Mouse (Mus musculus) myocyte (in vitro differentiated cells): ENCODE data around the gene Zfp422. TPM values are rescaled to one million over a fixed set of nuclear protein-coding genes. Genes with fewer than 3 reads are reported as not detected.

ENCODE experiments used
- H3K27me3 ChIP-seq: one replicate; pipeline ENCODE4 v1.6.1; 2011; ENCODE audit not compliant: control insufficient read depth, insufficient read depth, insufficient read length
- H3K36me3 ChIP-seq: one replicate; pipeline ENCODE4 v1.6.1; 2011; ENCODE audit not compliant: control insufficient read depth, insufficient read depth
- H3K4me2 ChIP-seq: one replicate; pipeline ENCODE4 v1.6.1; 2011; ENCODE audit warnings: low read depth, control low read depth
- H3K4me3 ChIP-seq: one replicate; pipeline ENCODE4 v1.5.1; 2011; ENCODE audit warnings: mild to moderate bottlenecking, control low read depth, moderate library complexity
- H3K79me2 ChIP-seq: one replicate; pipeline ENCODE4 v1.6.1; 2011; ENCODE audit not compliant: control insufficient read depth, insufficient read depth
- H3ac ChIP-seq: one replicate; pipeline ENCODE4 v1.6.1; 2011; ENCODE audit not compliant: control insufficient read depth, insufficient read length
- CEBPB ChIP-seq: IDR thresholded peaks from 2 replicates; pipeline ENCODE4 v1.6.1; 2011; ENCODE audit warnings: mild to moderate bottlenecking, moderate library complexity; ENCODE audit not compliant: poor library complexity, insufficient read depth, severe bottlenecking
- E2F4 ChIP-seq: IDR thresholded peaks from one replicate; pipeline ENCODE4 v1.6.1; 2011; ENCODE audit warnings: mild to moderate bottlenecking, control low read depth, moderate library complexity; ENCODE audit not compliant: insufficient read depth
- MAX ChIP-seq: IDR thresholded peaks from one replicate; pipeline ENCODE4 v1.6.1; 2011; ENCODE audit warnings: low read depth, mild to moderate bottlenecking, control low read depth
- MYOD1 ChIP-seq, 3 experiments: IDR thresholded peaks; one replicate each; pipeline ENCODE4 v1.6.1; 2011; ENCODE audit warnings: control low read depth in 2 of 3, low read depth in 2 of 3, mild to moderate bottlenecking in 2 of 3, moderate library complexity in 1 of 3; ENCODE audit not compliant: insufficient read length in 2 of 3, control insufficient read depth in 1 of 3
- MYOG ChIP-seq, 3 experiments: IDR thresholded peaks; one replicate each; pipeline ENCODE4 v1.6.1; 2011; ENCODE audit warnings: control low read depth in 2 of 3, low read depth in 2 of 3, mild to moderate bottlenecking in 2 of 3; ENCODE audit not compliant: insufficient read length in 2 of 3, control insufficient read depth in 1 of 3, insufficient read depth in 1 of 3
- POLR2A ChIP-seq: IDR thresholded peaks from one replicate; pipeline ENCODE4 v1.6.1; 2011; ENCODE audit warnings: low read depth, mild to moderate bottlenecking, control low read depth, moderate library complexity; ENCODE audit not compliant: insufficient read length
- POLR2AphosphoS2 ChIP-seq: IDR thresholded peaks from one replicate; pipeline ENCODE4 v1.6.1; 2011; ENCODE audit warnings: low read depth, control low read depth; ENCODE audit not compliant: insufficient read length
- REST ChIP-seq: IDR thresholded peaks from one replicate; pipeline ENCODE4 v1.6.1; 2011; ENCODE audit warnings: mild to moderate bottlenecking, control low read depth, moderate library complexity; ENCODE audit not compliant: insufficient read depth, insufficient read length
- SRF ChIP-seq: IDR thresholded peaks from one replicate; pipeline ENCODE4 v1.6.1; 2011; ENCODE audit warnings: low read depth; ENCODE audit not compliant: control insufficient read depth, insufficient read length
- TCF12 ChIP-seq: IDR thresholded peaks from one replicate; pipeline ENCODE4 v1.6.1; 2011; ENCODE audit warnings: mild to moderate bottlenecking, control low read depth; ENCODE audit not compliant: poor library complexity, insufficient read depth, severe bottlenecking
- TCF3 ChIP-seq: IDR thresholded peaks from one replicate; pipeline ENCODE4 v1.6.1; 2011; ENCODE audit warnings: low read depth, control low read depth; ENCODE audit not compliant: insufficient read length
- USF1 ChIP-seq: IDR thresholded peaks from one replicate; pipeline ENCODE4 v1.6.1; 2011; ENCODE audit warnings: low read depth, mild to moderate bottlenecking, control low read depth, moderate library complexity
- polyA plus RNA-seq: library from polyadenylated mRNA; unstranded; fragments of >200 nt; fragmentation: generic; extraction: Trizol; gene quantifications from one replicate; pipeline ENCODE4 v1.2.1, GENCODE M21; 2012; ENCODE audit warnings: missing spikeins

The Zfp422 gene
- polyA plus RNA-seq, 1 experiment = 5.2 TPM

DNA sequence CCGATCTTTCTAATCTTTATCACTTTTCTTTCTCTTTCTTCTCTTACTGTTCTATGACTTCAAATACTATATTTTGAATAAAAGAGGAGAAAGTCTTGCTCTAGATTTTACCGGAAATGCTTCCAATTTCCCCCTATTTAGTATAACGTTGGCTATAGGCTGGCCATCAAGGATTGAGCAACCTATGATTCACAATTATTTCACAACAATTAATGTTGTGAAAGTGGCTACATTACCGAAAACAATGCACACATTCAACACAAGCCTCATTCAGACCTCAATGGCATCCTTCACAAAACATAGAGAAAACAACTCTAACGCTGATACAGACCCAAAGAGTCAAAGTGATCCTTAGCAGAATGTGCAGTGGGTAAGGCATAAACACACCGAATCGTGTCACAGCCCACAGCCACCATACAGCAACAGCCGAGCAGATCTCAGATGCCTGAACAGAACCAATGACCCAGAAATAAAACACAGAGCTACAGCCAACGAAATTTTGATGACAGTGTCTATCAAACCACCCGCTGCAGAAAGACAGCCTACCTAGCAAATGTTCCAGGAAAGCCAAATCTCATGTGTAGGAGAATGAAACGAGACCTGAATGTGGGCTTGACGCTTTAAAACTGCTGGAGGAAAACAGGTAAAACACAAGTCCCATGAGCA is 37.4 kb upstream of the Zfp422 start:
- TF ChIP-seq CEBPB (0 out of 2 replicates have a peak, but pooled peaks have one; percentile 16), E2F4 (no peak), USF1 (no peak), POLR2A (no peak), MYOD1 (IDR thresholded peaks at IDR 0.05; ENCODE audit: control insufficient read depth in 1 of 3, insufficient read length in 2 of 3, low read depth in 2 of 3) (no peak), MYOG (IDR thresholded peaks at IDR 0.05; ENCODE audit: control insufficient read depth in 1 of 3, insufficient read depth in 1 of 3, insufficient read length in 2 of 3, low read depth in 2 of 3) (no peak), REST (no peak), MAX (no peak)
- H3K4me2 ChIP-seq = no peak overlapping the region
- no peak overlapping the region for H3ac ChIP-seq
- H3K36me3 ChIP-seq = no peaks in the 10 kb centered on the region
- no peaks in the 10 kb centered on the region for H3K27me3 ChIP-seq
- H3K79me2 ChIP-seq = no peaks in the 10 kb centered on the region
- no peak overlapping the region for H3K4me3 ChIP-seq

- no peaks in the 10 kb centered on the region for H3K27me3 ChIP-seq
- TF ChIP-seq E2F4 = no peak
These were observed 36.0 kb upstream of the Zfp422 start for GRCm38 (mm10) chr6:116664830-116665229.

GRCm38 (mm10) chr6:116664031-116664430 is 35.2 kb upstream of the Zfp422 start:
- Histone ChIP-seq H3K4me3 (no peak overlapping the region), H3K27me3 (no peaks in the 10 kb centered on the region), H3K36me3 (no peaks in the 10 kb centered on the region), H3ac (no peak overlapping the region), H3K79me2 (no peaks in the 10 kb centered on the region), H3K4me2 (no peak overlapping the region)
- no peak for TF ChIP-seq CEBPB
- TF ChIP-seq MAX = no peak
- TF ChIP-seq POLR2AphosphoS2 = no peak
- TF ChIP-seq USF1 = no peak
- TF ChIP-seq POLR2A = no peak
- TF ChIP-seq MYOG (IDR thresholded peaks at IDR 0.05; ENCODE audit: control insufficient read depth in 1 of 3, insufficient read depth in 1 of 3, insufficient read length in 2 of 3, low read depth in 2 of 3) = no peak
- no peak for TF ChIP-seq TCF3
- no peak for TF ChIP-seq SRF
- no peak for TF ChIP-seq E2F4
- no peak for TF ChIP-seq TCF12
- no peak for TF ChIP-seq MYOD1 (IDR thresholded peaks at IDR 0.05; ENCODE audit: control insufficient read depth in 1 of 3, insufficient read length in 2 of 3, low read depth in 2 of 3)
- TF ChIP-seq REST = no peak

More at GRCm38 (mm10) chr6:116664830-116665229, 36.0 kb upstream of the Zfp422 start:
- no peak overlapping the region for H3K4me3 ChIP-seq
- H3K4me2 ChIP-seq = no peak overlapping the region
- H3ac ChIP-seq = no peak overlapping the region
- H3K36me3 ChIP-seq = no peaks in the 10 kb centered on the region
- H3K79me2 ChIP-seq = no peaks in the 10 kb centered on the region

GRCm38 (mm10) chr6:116663364-116663763 is 34.6 kb upstream of the Zfp422 start:
- Histone ChIP-seq H3ac (no peak overlapping the region), H3K27me3 (no peaks in the 10 kb centered on the region), H3K4me3 (no peak overlapping the region), H3K4me2 (no peak overlapping the region), H3K36me3 (no peaks in the 10 kb centered on the region), H3K79me2 (no peaks in the 10 kb centered on the region)
- no peak for TF ChIP-seq SRF
- peak in 2 of 3 experiments; percentile 33 to 57 for TF ChIP-seq MYOD1 (IDR thresholded peaks at IDR 0.05; ENCODE audit: control insufficient read depth in 1 of 3, insufficient read length in 2 of 3, low read depth in 2 of 3)

- H3K79me2 ChIP-seq = no peaks in the 10 kb centered on the region
- TF ChIP-seq MAX (no peak), TCF3 (no peak), CEBPB (no peak), POLR2AphosphoS2 (no peak), MYOD1 (IDR thresholded peaks at IDR 0.05; ENCODE audit: control insufficient read depth in 1 of 3, insufficient read length in 2 of 3, low read depth in 2 of 3) (no peak), MYOG (IDR thresholded peaks at IDR 0.05; ENCODE audit: control insufficient read depth in 1 of 3, insufficient read depth in 1 of 3, insufficient read length in 2 of 3, low read depth in 2 of 3) (no peak), TCF12 (no peak), E2F4 (no peak), POLR2A (no peak), REST (no peak), USF1 (no peak), SRF (no peak)
- no peaks in the 10 kb centered on the region for H3K36me3 ChIP-seq
- H3ac ChIP-seq = no peak overlapping the region
- H3K27me3 ChIP-seq = no peaks in the 10 kb centered on the region
- no peak overlapping the region for H3K4me3 ChIP-seq
- H3K4me2 ChIP-seq = no peak overlapping the region
These were observed 25.1 kb upstream of the Zfp422 start for GRCm38 (mm10) chr6:116653684-116654454.
